Mouse (Mus musculus) embryonic fibroblast, embryonic 13.5 days (primary cell): ENCODE data around the gene Kcnmb2.

Source experiments
- CTCF ChIP-seq: IDR thresholded peaks from 2 replicates; pipeline ENCODE4 v1.5.1; 2011; ENCODE audit warnings: mild to moderate bottlenecking, control low read depth, low read length, moderate library complexity, borderline replicate concordance; ENCODE audit not compliant: insufficient read depth
- POLR2A ChIP-seq: IDR thresholded peaks from 2 replicates; pipeline ENCODE4 v1.6.1; 2011; ENCODE audit warnings: low read depth, mild to moderate bottlenecking, control low read depth, low read length, moderate library complexity

DNA sequence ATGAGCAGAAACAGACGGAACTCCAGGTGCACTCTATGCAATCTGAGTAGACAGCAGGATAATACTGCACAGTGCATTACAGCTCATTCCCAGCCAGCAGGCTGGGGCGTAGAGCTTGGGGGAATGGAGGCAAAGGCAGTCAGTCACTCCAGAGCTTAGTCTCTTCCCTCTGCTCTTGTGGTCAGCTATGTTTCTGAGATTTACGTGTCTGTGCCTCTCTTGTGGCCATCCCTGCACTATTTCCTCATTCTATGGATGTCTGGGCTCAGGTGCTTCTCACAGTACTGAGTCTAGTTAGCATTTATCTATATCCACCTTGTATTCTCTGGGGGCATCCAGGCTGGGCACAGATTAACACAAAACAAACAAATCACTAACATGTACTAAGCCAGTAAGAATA, 160.4 kb downstream of the Kcnmb2 start:
- no peak for TF ChIP-seq CTCF
- no peak for TF ChIP-seq POLR2A
